Mouse (Mus musculus) layer of hippocampus, adult 2 months (tissue): Measurements from ENCODE around the gene Irgq. TPM values are rescaled to one million over a fixed set of nuclear protein-coding genes. Genes with fewer than 3 reads are reported as not detected.
"Not testable (repeated sequence)": the region's sequence is repeated elsewhere in the genome, so short reads cannot be mapped to it uniquely, and the experiment has no call there.

Experiments used
- DNase-seq, 2 experiments: peaks; one replicate each; pipeline ENCODE4 v3.0.0; 2022; ENCODE audit warnings: low spot score in 2 of 2
- H3K27ac ChIP-seq: fragments of 200-600 bp; 2 replicates; pipeline ENCODE4 v1.8.1; 2022
- H3K4me3 ChIP-seq: fragments of 200-600 bp; 2 replicates; pipeline ENCODE4 v1.8.1; 2022; ENCODE audit warnings: mild to moderate bottlenecking
- CTCF ChIP-seq: fragments of 200-600 bp; conservative IDR thresholded peaks from 2 replicates; pipeline ENCODE4 v1.8.1; 2022; ENCODE audit warnings: antibody characterized with exemption, mild to moderate bottlenecking, moderate library complexity
- total RNA-seq, 2 experiments: library from RNA; stranded (reverse); gene quantifications; 2 replicates each; pipeline ENCODE4 v1.2.3; 2021

Irgq gene
- total RNA-seq, 2 experiments from 2014 or later: 61.9 to 63.0 TPM

GRCm38 (mm10) chr7:24501492-24501891, 29.0 kb upstream of the Irgq start:
- DNase-seq: no peak
- no peak overlapping the region for H3K27ac ChIP-seq
- TF ChIP-seq CTCF: peak; percentile 63

DNA sequence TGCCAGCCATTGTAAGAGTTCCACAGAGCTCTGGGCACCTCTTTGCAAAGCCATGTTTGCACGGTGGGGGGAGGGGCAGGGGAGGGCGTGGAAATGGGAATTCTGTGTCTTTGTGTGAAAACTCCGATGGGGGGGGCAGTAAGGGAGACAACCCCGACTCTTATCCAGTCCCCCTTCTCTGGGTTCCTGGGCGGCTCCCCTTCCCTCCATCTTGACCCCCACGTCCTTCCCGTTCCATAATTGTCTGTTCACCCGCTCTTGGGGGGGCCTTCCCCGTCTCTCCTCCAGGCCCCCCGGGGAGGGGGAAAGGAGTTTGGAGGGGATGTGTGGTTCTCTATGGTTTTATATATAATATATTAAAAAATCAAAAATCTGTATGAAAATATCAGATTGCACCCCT, 26.5 kb upstream of the Irgq start:
- no peak overlapping the region for H3K4me3 ChIP-seq
- no peak for DNase-seq
- H3K27ac ChIP-seq: no peak overlapping the region
- no peak for TF ChIP-seq CTCF

More at GRCm38 (mm10) chr7:24501492-24501891, 29.0 kb upstream of the Irgq start:
- H3K4me3 ChIP-seq: no peak overlapping the region

DNA sequence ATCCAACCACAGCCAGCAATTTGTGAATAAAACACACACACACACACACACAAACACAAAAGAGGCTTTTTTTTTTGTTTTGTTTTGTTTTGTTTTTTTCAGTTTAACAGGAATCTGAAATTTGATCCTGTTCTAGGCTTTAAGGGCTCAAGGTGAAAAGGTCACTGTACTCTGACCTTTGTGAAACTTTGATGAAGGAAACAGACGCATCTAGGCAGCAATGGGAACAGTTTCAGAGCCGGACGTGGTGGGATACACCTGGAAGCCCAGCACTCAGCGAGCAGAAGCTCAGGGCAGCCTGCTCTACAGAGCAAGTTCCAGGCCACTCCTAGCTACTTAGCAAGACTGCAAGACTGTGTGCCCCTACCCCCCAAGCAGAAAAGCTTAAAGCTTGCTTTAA, 25.6 kb upstream of the Irgq start:
- Histone ChIP-seq H3K27ac (no peak overlapping the region), H3K4me3 (no peak overlapping the region)
- TF ChIP-seq CTCF: no peak
- DNase-seq: no peak

DNA sequence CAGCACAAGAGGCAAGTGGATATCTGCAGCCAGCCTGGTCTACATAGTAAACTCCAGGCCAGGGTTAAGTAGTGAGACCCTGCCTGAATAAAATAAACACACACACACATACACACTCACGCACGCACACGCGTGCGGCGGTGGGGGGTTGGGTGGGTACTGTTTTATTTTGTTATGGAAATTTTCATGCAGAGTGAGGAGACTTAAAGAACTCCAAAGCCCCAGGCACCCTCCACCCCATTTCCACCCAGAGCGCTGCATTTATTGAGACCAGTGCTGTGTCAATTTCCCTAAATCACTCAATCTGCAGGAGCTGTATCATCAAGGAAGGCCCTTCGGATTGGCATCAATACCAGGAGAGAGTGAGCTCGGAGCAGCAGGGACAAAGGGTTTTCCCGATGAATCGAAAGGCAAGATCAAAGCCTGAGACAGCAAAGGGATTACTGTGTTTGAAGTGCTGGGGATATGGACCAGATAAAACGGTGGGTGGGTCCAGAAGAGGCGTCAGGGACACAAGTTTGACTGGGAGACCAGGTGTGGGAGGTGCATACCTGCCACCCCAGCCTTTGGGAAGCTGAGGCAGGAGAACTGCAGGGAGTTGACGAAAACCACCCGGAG, 24.9 kb upstream of the Irgq start:
- no peak for DNase-seq
- TF ChIP-seq CTCF: no peak
- peak overlapping the region; percentile 100 for H3K27ac ChIP-seq
- peak overlapping the region; percentile 94 for H3K4me3 ChIP-seq

DNA sequence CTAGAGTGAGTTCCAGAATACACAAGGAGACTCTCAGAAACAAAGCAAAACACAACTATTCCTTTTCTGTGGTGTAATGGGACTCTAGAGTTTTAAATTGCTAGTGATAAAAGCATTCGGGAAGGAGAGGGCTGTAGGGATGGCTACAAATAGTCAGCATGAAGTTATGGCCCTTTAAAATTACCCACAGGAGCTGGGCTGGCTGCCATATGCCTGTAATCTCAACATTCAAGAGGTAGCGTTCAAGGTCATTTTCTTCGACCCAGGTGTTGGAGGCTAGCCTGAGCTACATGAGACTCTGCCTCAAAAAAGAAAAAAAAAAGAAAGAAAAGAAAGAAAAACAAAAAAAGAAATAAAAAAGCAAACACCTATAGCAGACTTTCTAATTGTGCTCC, 24.4 kb upstream of the Irgq start:
- no peak for DNase-seq
- Histone ChIP-seq H3K27ac (peak overlapping the region; percentile 100), H3K4me3 (peak overlapping the region; percentile 94)
- no peak for TF ChIP-seq CTCF

DNA sequence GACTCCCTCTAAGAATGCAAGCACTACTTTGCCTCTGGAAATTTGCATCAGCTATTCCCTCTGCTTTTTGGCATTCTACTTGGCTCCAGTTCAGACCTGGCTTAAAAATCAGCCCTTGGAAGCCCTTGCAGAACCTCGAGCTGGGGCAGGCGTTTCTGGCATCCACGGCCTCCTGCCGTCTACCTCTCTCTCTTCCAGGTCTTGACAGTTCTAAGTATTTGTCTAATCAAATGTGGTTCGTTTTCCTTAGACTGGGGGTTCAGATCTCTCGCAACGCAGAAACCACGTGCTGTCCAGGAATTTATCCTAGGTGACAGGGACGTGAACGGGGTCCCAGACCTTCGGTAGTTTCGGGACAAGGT, 24.0 kb upstream of the Irgq start:
- DNase-seq: peak; percentile 59 to 72
- TF ChIP-seq CTCF: no peak
- peak overlapping the region; percentile 100 for H3K27ac ChIP-seq
- H3K4me3 ChIP-seq: peak overlapping the region; percentile 94

DNA sequence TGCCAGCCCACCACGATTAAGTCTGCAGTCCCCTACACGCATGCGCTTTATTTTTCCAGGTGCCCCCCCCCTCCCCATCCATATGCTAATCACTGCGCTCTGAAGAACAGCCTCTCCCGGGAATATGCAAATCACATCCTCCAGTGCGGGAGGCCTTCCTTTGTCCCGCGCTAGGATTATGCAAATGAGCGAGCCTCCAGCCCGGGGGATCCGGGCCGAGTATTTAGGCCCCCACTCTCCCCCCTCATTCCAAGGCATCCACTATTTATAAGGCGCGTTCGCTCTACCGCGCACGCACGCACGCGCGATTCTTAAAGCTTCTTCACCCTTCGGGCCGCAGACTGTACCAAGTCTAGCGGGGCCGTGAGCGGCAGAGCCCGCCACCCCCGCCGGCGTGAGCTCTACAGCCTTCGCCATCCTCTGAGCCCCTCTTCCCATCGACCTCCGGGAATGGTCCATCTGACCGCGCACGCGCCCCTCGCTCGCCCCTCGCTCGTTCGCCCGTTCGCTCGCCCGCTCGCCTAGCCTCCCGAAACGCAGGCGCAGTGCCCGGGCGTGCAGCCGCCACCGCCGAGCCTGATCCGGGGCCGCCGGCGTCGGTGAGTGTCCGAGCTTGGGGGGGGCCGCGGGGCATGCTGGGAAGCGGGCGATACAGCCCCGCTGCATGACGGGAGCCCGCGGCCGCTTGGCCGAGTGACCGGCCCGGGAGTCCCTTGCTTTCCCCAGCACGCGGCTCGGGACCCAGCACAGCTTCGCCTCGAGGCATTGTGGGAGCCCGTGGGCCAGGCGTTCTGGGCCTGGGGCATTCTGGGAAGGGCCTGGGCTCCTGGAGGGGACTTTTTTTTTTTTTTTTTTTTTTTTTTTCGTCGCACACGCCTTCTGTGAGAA, 23.4 kb upstream of the Irgq start, which contains the start of gene Zfp428:
Gene Zfp428, plus strand, starts transcription at position 169 of the 888 bp plus-strand sequence.
- no peak for TF ChIP-seq CTCF
- peak within 1 kb of the TSS; percentile 94 for H3K4me3 ChIP-seq
- peak within 1 kb of the TSS; percentile 100 for H3K27ac ChIP-seq
- peak; percentile 72 to 85 for DNase-seq

DNA sequence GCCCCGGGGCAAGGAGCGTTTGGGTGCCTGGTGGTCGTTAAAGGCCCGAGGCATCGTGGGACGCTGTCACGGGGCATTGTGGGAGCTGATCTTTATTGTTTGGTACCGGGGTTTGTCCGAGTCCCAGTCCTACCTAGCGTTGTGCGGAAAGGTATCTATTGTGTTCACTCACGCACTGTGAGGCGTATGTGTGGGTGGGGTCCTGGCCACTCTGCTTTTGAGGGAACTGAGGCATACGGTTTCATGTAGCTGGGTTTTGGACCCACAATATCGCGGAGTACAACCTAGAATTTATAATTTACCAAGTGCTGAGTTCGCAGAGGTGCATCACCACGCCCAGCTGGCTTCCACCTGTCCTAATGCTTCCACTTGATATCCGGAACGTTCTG, 22.8 kb upstream of the Irgq start:
- Histone ChIP-seq H3K27ac (peak overlapping the region; percentile 100), H3K4me3 (peak overlapping the region; percentile 94)
- no peak for DNase-seq
- TF ChIP-seq CTCF: no peak

DNA sequence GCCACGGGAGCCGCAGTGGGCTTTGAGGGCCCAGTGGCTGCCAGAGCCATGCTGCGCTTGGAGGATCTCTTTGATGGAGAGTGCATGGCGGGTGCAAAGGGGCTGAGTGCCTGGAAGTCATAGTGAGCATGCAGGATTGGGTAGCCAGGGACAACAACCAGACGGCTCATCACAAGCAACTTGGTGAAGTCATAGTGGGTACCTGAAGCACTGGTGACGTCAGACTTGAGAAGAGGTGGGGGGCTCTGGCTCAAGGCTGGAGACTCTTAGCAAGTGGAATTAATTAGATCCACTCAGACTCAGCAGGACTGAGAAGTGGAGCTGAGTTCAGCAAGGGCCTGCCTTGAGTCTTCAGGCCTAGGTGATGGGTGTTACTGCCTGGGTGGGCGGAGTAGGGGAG, 18.1 kb upstream of the Irgq start, which contains the start of gene AC161166.1:
Gene AC161166.1, minus strand, starts transcription at position 101 of the 400 bp plus-strand sequence.
- DNase-seq: no peak
- Histone ChIP-seq H3K4me3 (no peak within 1 kb of the TSS), H3K27ac (no peak within 1 kb of the TSS)
- TF ChIP-seq CTCF: no peak

DNA sequence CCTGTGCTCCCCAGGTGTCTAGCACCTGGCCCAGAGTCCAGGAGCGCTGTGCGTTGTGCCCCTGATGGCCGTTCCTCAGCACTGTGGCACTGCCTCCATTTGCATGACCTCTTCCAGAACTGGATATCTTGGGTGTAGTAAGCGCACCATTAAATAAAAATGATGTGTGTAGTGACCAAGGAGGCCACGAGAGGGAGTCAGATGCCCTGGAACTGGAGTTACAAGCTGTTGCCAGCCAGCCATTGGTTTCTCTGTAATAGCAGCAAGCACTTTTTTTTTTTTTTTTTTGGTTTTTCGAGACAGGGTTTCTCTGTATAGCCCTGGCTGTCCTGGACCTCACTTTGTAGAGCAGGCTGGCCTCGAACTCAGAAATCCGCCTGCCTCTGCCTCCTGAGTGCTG, 14.2 kb upstream of the Irgq start:
- not testable (repeated sequence) for H3K27ac ChIP-seq, H3K4me3 ChIP-seq
- peak; percentile 65 for TF ChIP-seq CTCF
- peak in 1 of 2 experiments; percentile 61 for DNase-seq

DNA sequence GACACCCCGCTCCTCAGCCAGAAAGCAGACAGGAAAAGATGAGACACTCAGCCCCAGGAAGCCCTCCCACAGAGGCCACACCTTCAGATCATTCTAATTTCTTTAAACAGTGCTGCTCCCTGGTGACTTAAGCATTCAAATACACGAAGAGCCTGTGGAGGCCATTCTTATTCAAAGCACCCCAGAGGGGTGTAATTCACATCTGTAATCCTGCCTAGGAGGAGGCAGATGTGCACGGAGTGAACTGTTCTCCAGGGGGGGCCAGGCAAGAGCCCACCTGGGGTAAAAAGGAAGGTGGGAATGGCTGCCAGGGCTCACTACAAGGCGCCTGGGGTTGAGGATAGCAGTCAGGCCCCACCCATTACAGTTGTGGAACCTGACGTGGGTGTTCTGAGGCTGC, 13.4 kb upstream of the Irgq start:
- TF ChIP-seq CTCF: no peak
- H3K27ac ChIP-seq: peak overlapping the region; percentile 28; the same call in 1 of the 2 replicates
- no peak for DNase-seq
- no peak overlapping the region for H3K4me3 ChIP-seq

DNA sequence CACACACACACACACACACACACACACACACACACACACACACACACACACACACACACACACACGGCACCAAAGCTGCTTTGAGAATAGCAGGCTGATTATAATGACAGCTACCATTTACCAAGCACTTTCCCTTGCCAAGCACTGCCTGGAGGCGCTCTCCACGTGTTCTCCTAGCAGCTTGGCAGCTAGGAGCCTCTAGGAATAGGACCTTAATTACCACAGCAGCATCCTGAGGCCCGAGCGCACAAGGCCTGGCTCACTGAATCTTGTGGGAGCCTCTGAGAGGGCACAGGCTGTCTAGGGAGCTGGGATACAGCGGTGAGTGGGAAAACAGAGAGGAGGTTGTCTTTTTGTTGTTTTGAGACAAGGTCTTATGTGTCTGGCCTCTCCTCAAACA, 12.8 kb upstream of the Irgq start:
- no peak for TF ChIP-seq CTCF
- Histone ChIP-seq H3K27ac (peak overlapping the region; percentile 80), H3K4me3 (no peak overlapping the region)
- DNase-seq: peak in 1 of 2 experiments; percentile 70

- no peak overlapping the region for H3K4me3 ChIP-seq
- no peak overlapping the region for H3K27ac ChIP-seq
- DNase-seq: no peak
- TF ChIP-seq CTCF: no peak
Observed at GRCm38 (mm10) chr7:24519130-24519529, 11.4 kb upstream of the Irgq start.

DNA sequence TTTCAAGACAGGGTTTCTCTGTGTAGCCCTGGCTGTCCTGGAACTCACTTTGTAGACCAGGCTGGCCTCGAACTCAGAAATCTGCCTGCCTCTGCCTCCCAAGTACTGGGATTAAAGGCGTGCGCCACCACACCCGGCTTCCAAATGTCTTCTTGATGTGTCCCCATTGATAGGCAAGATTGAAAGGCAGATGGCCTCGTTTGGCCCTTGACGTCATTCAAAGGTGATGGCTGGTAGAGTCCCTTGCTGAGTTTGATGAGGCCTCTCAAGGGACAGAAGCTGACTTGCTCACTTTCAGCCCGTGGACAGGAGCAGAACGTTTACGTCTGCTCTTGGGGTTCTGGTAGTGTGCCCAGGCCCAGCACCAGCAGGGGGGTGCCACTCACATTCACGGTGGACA, 10.4 kb upstream of the Irgq start:
- not testable (repeated sequence) for H3K4me3 ChIP-seq, DNase-seq, H3K27ac ChIP-seq
